Mouse (Mus musculus): ENCODE measurements around the gene Psme4.

Psme4 gene

DNA sequence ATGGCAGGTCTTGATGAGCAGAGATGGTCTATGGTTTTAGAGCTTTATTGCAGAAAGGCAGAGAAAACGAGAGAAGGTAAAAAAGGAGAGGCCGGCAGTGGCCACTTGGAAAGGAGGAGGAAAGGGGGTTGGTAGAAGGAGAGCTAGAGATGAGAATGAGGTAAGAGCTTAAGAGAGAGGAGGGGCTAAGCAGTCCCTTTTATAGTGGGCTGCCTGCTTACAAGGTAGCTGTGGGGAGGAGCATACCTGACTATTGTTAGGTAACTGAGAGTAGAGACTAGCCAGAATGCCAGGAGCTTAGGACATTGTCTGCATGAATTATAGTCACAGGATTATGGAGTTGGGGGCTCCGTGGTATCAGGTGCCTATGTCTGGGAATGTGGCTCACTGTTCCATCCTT lies 14.0 kb downstream of the Psme4 start:
- in situ Hi-C loops (cut with MboI): loop anchor here (25.0 kb wide), 2 partner anchors 548 to 673 kb away; no protein-coding TSS in a partner anchor

DNA sequence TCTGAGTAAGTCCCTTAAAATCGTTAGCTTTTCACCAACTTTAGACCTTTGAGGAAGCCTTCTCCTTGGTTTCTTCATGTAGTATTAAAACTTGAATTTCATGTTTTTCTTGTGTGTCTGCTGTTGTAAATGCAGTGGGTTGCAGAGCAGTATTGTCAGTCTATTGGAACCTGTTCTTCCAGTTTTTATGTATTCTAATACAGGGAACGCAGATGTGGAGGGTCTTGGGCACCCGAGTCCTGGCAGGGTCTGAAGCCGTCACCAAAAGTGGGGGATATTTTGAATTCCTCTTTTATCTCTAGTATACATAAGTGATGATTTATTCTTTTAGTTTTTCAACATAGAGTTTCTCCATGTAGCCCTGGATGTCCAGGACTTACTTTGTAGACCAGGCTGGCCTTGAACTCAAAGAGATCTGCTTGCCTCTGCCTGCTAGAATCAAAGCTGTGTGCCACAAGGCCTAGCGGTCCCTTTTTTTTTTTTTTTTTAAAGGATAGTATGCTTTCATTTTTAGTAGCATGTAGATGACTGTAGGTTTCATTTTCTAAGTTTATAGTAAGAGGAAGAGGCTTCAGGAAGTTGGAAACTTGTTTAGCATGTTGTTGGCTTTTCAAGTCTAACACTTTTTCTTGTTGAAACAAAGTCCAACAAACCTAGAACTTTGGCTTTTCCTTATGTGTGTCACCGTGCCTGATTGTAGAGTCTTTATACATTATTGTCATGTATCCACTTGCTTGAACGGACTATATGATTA lies 14.9 kb downstream of the Psme4 start:
- in situ Hi-C loops (cut with MboI): loop anchor here (25.0 kb wide), 2 partner anchors 549 to 674 kb away; no protein-coding TSS in a partner anchor

GRCm38 (mm10) chr11:30792680-30793079 lies 21.2 kb downstream of the Psme4 start:
- in situ Hi-C loops (cut with MboI): loop anchor here (25.0 kb wide), 2 partner anchors 555 to 680 kb away; no protein-coding TSS in a partner anchor

DNA sequence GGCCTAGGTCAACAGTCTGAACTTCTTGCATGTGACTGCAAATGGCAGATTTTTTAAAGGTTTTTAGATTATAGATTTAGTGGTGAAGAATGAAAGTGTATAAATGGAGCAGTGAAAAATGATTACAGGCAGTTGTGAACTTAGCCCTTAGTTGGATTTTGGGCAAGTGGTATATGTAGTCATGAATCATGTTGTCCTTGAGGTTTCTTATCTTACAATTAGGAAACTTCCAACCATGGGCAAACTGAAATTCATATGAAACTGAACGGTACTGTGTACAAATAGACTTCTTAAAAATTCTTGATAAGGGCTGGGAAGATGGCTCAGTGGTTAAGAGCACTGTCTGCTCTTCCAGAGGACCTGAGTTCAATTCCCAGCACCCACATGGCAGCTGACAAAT lies 22.2 kb downstream of the Psme4 start:
- in situ Hi-C loops (cut with MboI): loop anchor here (25.0 kb wide), 2 partner anchors 556 to 681 kb away; no protein-coding TSS in a partner anchor

DNA sequence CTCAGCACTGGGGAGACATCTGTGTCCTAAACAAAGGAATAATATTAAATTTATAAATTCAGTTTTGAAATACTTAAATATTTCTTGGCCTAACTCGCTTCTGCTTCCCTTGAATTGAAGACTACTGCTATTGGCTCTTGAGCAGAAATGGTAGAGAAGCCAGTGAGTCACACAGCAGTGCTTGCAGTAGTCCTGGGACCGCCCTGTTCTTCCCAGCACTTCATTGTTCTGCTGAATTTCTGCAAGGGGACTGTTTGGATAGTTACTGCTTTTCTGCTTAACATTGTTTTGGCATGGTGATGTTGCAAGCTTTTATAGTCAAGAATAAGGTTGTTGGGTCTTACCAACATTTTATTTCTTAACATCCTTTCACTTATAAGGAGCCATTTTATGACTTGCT lies 25.7 kb downstream of the Psme4 start:
- in situ Hi-C loops (cut with MboI): loop anchor here (25.0 kb wide), 2 partner anchors 560 to 685 kb away; no protein-coding TSS in a partner anchor

DNA sequence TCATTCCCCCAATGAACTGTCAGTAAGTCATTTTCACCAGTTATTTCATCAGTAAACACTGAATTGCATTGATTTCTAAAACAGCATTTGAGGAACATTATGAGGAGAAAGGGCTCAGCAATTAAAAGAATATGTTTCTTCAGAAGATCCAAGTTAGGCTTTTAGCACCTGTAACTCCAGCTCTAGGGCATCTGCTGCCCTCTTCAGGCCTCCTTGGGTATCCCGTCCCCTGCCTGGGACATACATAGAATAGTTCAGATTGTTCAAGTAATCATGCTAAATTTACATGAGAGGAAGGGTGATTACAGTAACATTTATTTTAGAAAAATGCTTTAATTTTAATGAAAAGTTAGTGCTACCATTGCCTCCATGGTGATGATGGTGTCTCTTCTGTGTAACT lies 28.0 kb downstream of the Psme4 start:
- in situ Hi-C loops (cut with MboI): loop anchor here (25.0 kb wide), 2 partner anchors 562 to 687 kb away; no protein-coding TSS in a partner anchor

DNA sequence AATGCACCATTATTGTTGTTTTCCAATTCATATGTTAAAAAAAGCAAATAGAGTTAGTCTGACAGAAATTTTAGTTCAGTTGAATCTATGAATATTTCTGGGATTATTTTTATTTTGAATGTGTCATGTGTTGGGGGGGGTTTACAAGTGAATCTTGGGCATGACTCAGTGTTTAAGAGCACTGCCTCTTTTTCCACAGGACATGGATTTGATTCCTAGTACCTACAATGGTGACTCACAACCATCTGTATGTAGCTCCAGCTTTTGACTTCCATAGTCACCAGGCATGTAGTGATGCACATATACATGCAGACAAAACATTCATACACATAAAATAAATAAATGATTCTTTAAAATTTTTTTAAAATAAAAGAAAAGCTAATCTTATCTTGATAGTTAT lies 28.6 kb downstream of the Psme4 start:
- in situ Hi-C loops (cut with MboI): no loop called here

- in situ Hi-C loops (cut with MboI): no loop called here
These were observed 30.9 kb downstream of the Psme4 start for GRCm38 (mm10) chr11:30802421-30802820.

DNA sequence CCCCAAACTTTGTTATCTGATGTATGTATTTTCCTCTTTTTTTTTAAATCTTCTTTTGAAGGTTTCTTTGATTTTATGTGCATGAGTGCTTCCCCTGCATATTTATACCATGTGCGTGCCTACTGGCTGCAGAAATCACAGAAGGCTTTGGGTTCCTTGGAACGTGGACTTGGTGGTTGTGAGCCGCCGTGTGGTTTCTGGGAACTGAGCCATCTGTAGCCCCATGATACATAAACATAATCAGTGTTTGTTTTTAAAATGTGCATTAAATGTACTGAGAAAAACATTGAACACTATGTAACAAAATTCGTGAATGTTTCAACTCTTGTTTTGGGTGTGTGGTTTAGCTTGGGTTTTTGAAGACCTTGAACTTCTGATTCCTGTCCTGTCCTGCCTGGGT lies 49.6 kb downstream of the Psme4 start:
- in situ Hi-C loops (cut with MboI): no loop called here

DNA sequence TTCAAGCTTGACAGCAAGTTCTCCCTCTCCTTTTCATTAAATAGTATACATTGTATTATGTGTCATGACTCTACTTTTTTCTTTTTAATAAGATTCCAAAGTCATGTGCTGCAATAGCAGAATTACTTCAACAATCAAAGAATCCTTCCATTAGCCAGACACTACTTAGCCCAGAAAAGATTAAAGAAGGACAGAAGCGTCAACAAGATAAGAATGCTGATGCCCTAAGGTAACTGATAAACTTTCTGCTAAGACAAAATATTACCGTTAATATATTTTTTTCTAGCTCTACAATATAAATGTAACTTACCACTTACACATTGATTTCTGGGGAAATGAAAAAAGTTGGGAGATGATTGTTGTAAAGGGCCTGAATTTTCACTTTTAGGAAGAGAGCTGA lies 67.3 kb downstream of the Psme4 start:
- in situ Hi-C loops (cut with MboI): no loop called here

DNA sequence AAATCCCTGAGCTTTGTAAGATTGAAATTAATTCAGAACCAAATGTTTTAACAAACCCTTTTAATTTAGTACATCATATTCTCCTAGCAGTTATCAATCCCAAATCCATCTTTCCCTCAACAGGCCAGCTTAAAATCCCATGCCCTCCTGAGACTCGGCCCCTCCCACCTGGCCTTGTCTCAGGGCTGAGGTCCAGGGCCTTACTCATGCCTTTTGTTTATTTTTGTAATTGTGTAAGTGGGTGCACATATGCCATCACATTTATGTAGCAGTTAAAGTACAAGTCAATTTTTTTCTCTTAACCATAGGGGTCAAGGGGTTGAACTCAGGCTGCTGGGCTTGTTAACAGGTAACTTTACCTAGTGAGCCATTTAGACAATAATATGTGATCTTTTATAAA lies 72.8 kb downstream of the Psme4 start:
- in situ Hi-C loops (cut with MboI): no loop called here

DNA sequence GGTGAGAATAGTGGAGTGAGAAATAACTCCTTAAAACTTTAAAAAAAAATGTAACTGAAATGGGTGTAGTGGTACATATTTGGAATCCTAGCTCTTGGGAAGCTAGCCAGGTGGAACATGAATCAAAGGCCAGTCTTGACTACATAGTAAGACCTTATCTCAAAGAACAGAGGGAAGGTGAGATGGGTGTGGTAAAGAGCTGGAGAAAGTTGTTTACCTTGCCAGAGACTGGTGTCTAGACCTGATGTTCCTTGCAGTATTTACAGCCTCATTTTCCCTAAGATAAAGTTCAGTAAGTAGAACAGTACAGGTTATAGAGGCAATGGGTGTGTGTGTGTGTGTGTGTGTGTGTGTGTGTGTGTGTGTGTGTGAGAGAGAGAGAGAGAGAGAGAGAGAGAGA lies 100.9 kb downstream of the Psme4 start:
- in situ Hi-C loops (cut with MboI): no loop called here

- in situ Hi-C loops (cut with MboI): no loop called here
These were observed 113.8 kb downstream of the Psme4 start, which contains the start of the genes Gpr75 and Asb3 for GRCm38 (mm10) chr11:30885171-30885871. TSS of gene Gpr75 (plus strand) at chr11:30885358. TSS of gene Asb3 (plus strand) at chr11:30885416.

DNA sequence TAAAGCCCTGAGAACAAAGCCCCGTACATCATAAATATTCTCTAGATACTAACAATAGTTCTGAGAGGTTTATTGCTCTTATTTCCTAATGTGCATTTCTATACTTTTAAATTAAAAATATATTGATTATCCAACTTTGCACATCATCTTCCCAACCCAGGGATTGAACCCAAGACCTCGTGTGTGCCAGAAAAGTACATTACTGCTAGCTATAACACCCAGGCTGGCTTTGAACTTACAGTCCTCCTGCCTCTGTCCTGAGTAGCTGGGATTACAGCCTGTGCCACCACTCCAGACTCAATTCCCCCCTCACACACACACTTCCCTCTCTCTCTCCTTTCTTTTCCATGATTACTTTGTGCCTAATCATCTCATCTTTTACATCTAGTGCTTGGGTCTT lies 116.6 kb downstream of the Psme4 start:
- in situ Hi-C loops (cut with MboI): no loop called here

GRCm38 (mm10) chr11:30896201-30896600 lies 124.7 kb downstream of the Psme4 start:
- in situ Hi-C loops (cut with MboI): no loop called here

- in situ Hi-C loops (cut with MboI): no loop called here
These were observed 127.8 kb downstream of the Psme4 start for GRCm38 (mm10) chr11:30899312-30899711.

- in situ Hi-C loops (cut with MboI): no loop called here
These were observed 140.8 kb downstream of the Psme4 start for GRCm38 (mm10) chr11:30912311-30912710.

GRCm38 (mm10) chr11:30920641-30921040 lies 149.1 kb downstream of the Psme4 start:
- in situ Hi-C loops (cut with MboI): no loop called here

DNA sequence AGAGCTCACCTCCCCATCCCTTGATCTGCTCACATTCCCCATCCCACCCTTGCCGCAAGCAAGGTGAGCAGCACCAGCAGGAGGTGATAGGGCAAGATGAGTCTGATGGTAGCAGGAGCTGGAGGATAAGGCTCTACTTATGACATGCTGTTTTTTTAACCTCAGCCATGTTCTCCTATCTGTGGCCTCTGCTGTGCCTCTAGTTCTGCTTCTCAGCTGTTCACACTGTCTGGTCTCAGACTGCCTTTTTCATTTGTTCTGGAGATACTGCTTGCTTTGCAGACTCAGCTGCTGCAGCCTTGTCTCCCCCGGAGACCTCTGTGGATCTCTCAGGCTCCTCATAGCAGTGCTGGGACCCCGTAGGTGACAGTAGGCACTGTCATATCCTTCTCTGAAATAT lies 151.8 kb downstream of the Psme4 start:
- in situ Hi-C loops (cut with MboI): no loop called here

GRCm38 (mm10) chr11:30928079-30928478 lies 156.6 kb downstream of the Psme4 start:
- in situ Hi-C loops (cut with MboI): no loop called here

GRCm38 (mm10) chr11:30928498-30928897 lies 157.0 kb downstream of the Psme4 start:
- in situ Hi-C loops (cut with MboI): no loop called here

All from mature B cell (primary cell).